Mouse (Mus musculus): Measurements from ENCODE around the gene Fbln2. TPM values are rescaled to one million over a fixed set of nuclear protein-coding genes. Genes with fewer than 3 reads are reported as not detected.

The Fbln2 gene
- polyA plus RNA-seq, 1 experiment from 2014 or later: 78.7 TPM

- Histone ChIP-seq H3K9me3 (ENCODE audit: control insufficient read depth, low read length) (no peaks in the 10 kb centered on the region), H3K4me2 (ENCODE audit: low read depth, severe bottlenecking) (no peak overlapping the region), H3K9ac (ENCODE audit: low read length) (no peak overlapping the region), H3K27ac (replicated peaks; ENCODE audit: low read depth, low read length) (no peak overlapping the region), H3K36me3 (ENCODE audit: control insufficient read depth, insufficient read depth, low read length) (peaks cover 3% of the 10 kb centered on the region; the same call in 1 of the 2 replicates), H3K27me3 (ENCODE audit: control insufficient read depth, insufficient read depth, low read length) (no peaks in the 10 kb centered on the region), H3K4me3 (ENCODE audit: low read depth, low read length) (no peak overlapping the region), H3K4me1 (ENCODE audit: control insufficient read depth, insufficient read depth, low read length) (no peaks in the 10 kb centered on the region)
- peak; percentile 85 for DNase-seq (ENCODE audit: low spot score)
- ATAC-seq (ENCODE audit: insufficient number of reproducible peaks, low FRiP score, low TSS enrichment, low read depth): peak; percentile 51
- WGBS: 46% methylated on average over 7 of the region's 7 CpGs
Observed at GRCm38 (mm10) chr6:91173221-91173880, 38.9 kb upstream of the Fbln2 start.

- H3K36me3 ChIP-seq (ENCODE audit: control insufficient read depth, insufficient read depth, low read length): peaks cover 3% of the 10 kb centered on the region; the same call in 1 of the 2 replicates
- H3K9ac ChIP-seq (ENCODE audit: low read length): no peak overlapping the region
- no peak overlapping the region for H3K27ac ChIP-seq (replicated peaks; ENCODE audit: low read depth, low read length)
- H3K9me3 ChIP-seq (ENCODE audit: control insufficient read depth, low read length): no peaks in the 10 kb centered on the region
- ATAC-seq (ENCODE audit: insufficient number of reproducible peaks, low FRiP score, low TSS enrichment, low read depth): no peak
- WGBS: 89% methylated on average over 3 of the region's 3 CpGs
- no peak overlapping the region for H3K4me2 ChIP-seq (ENCODE audit: low read depth, severe bottlenecking)
- no peaks in the 10 kb centered on the region for H3K27me3 ChIP-seq (ENCODE audit: control insufficient read depth, insufficient read depth, low read length)
- H3K4me3 ChIP-seq (ENCODE audit: low read depth, low read length): no peak overlapping the region
- DNase-seq (ENCODE audit: low spot score): no peak
- H3K4me1 ChIP-seq (ENCODE audit: control insufficient read depth, insufficient read depth, low read length): no peaks in the 10 kb centered on the region
Observed at GRCm38 (mm10) chr6:91174211-91174610, 38.0 kb upstream of the Fbln2 start.

GRCm38 (mm10) chr6:91180767-91181171 lies 31.5 kb upstream of the Fbln2 start:
- H3K9me3 ChIP-seq (ENCODE audit: control insufficient read depth, low read length): no peaks in the 10 kb centered on the region
- whole genome bisulfite sequencing: 31% methylated on average over 9 of the region's 9 CpGs
- H3K4me1 ChIP-seq (ENCODE audit: control insufficient read depth, insufficient read depth, low read length): peaks cover 15% of the 10 kb centered on the region
- H3K9ac ChIP-seq (ENCODE audit: low read length): no peak overlapping the region
- peak; percentile 52 for ATAC-seq (ENCODE audit: insufficient number of reproducible peaks, low FRiP score, low TSS enrichment, low read depth)
- H3K4me3 ChIP-seq (ENCODE audit: low read depth, low read length): no peak overlapping the region
- H3K27ac ChIP-seq (replicated peaks; ENCODE audit: low read depth, low read length): peak overlapping the region; percentile 72
- DNase-seq (ENCODE audit: low spot score): no peak
- no peaks in the 10 kb centered on the region for H3K36me3 ChIP-seq (ENCODE audit: control insufficient read depth, insufficient read depth, low read length)
- H3K27me3 ChIP-seq (ENCODE audit: control insufficient read depth, insufficient read depth, low read length): no peaks in the 10 kb centered on the region
- no peak overlapping the region for H3K4me2 ChIP-seq (ENCODE audit: low read depth, severe bottlenecking)

GRCm38 (mm10) chr6:91181320-91181719 lies 30.9 kb upstream of the Fbln2 start:
- Histone ChIP-seq H3K36me3 (ENCODE audit: control insufficient read depth, insufficient read depth, low read length) (no peaks in the 10 kb centered on the region), H3K4me1 (ENCODE audit: control insufficient read depth, insufficient read depth, low read length) (peaks cover 15% of the 10 kb centered on the region), H3K4me2 (ENCODE audit: low read depth, severe bottlenecking) (no peak overlapping the region), H3K4me3 (ENCODE audit: low read depth, low read length) (no peak overlapping the region), H3K9ac (ENCODE audit: low read length) (no peak overlapping the region), H3K27ac (replicated peaks; ENCODE audit: low read depth, low read length) (peak overlapping the region; percentile 72; the same call in 1 of the 2 replicates), H3K9me3 (ENCODE audit: control insufficient read depth, low read length) (no peaks in the 10 kb centered on the region), H3K27me3 (ENCODE audit: control insufficient read depth, insufficient read depth, low read length) (no peaks in the 10 kb centered on the region)
- DNase-seq (ENCODE audit: low spot score) (no peak), ATAC-seq (ENCODE audit: insufficient number of reproducible peaks, low FRiP score, low TSS enrichment, low read depth) (no peak)
- WGBS: 75% methylated on average over 2 of the region's 2 CpGs

GRCm38 (mm10) chr6:91182075-91182490 lies 30.2 kb upstream of the Fbln2 start:
- no peak overlapping the region for H3K4me2 ChIP-seq (ENCODE audit: low read depth, severe bottlenecking)
- H3K4me1 ChIP-seq (ENCODE audit: control insufficient read depth, insufficient read depth, low read length): peaks cover 15% of the 10 kb centered on the region
- 70% methylated on average over 4 of the region's 4 CpGs for WGBS
- H3K4me3 ChIP-seq (ENCODE audit: low read depth, low read length): no peak overlapping the region
- ATAC-seq (ENCODE audit: insufficient number of reproducible peaks, low FRiP score, low TSS enrichment, low read depth): no peak
- no peaks in the 10 kb centered on the region for H3K9me3 ChIP-seq (ENCODE audit: control insufficient read depth, low read length)
- no peaks in the 10 kb centered on the region for H3K36me3 ChIP-seq (ENCODE audit: control insufficient read depth, insufficient read depth, low read length)
- no peak for DNase-seq (ENCODE audit: low spot score)
- H3K27ac ChIP-seq (replicated peaks; ENCODE audit: low read depth, low read length): no peak overlapping the region
- no peak overlapping the region for H3K9ac ChIP-seq (ENCODE audit: low read length)
- no peaks in the 10 kb centered on the region for H3K27me3 ChIP-seq (ENCODE audit: control insufficient read depth, insufficient read depth, low read length)

- WGBS: 50% methylated on average over 1 of the region's 1 CpGs
Observed at GRCm38 (mm10) chr6:91183041-91183440, 29.2 kb upstream of the Fbln2 start.

GRCm38 (mm10) chr6:91183980-91184379 lies 28.3 kb upstream of the Fbln2 start:
- ATAC-seq (ENCODE audit: insufficient number of reproducible peaks, low FRiP score, low TSS enrichment, low read depth): no peak

More at GRCm38 (mm10) chr6:91183041-91183440, 29.2 kb upstream of the Fbln2 start:
- H3K27me3 ChIP-seq (ENCODE audit: control insufficient read depth, insufficient read depth, low read length): no peaks in the 10 kb centered on the region
- DNase-seq (ENCODE audit: low spot score) (no peak), ATAC-seq (ENCODE audit: insufficient number of reproducible peaks, low FRiP score, low TSS enrichment, low read depth) (no peak)
- H3K4me1 ChIP-seq (ENCODE audit: control insufficient read depth, insufficient read depth, low read length): peaks cover 15% of the 10 kb centered on the region
- H3K4me3 ChIP-seq (ENCODE audit: low read depth, low read length): no peak overlapping the region
- no peaks in the 10 kb centered on the region for H3K9me3 ChIP-seq (ENCODE audit: control insufficient read depth, low read length)
- no peak overlapping the region for H3K27ac ChIP-seq (replicated peaks; ENCODE audit: low read depth, low read length)
- H3K9ac ChIP-seq (ENCODE audit: low read length): no peak overlapping the region
- H3K4me2 ChIP-seq (ENCODE audit: low read depth, severe bottlenecking): no peak overlapping the region
- H3K36me3 ChIP-seq (ENCODE audit: control insufficient read depth, insufficient read depth, low read length): no peaks in the 10 kb centered on the region

GRCm38 (mm10) chr6:91184776-91185175 lies 27.5 kb upstream of the Fbln2 start:
- WGBS: 65% methylated on average over 3 of the region's 3 CpGs
- H3K27ac ChIP-seq (replicated peaks; ENCODE audit: low read depth, low read length): no peak overlapping the region
- H3K36me3 ChIP-seq (ENCODE audit: control insufficient read depth, insufficient read depth, low read length): no peaks in the 10 kb centered on the region
- H3K9ac ChIP-seq (ENCODE audit: low read length): no peak overlapping the region
- ATAC-seq (ENCODE audit: insufficient number of reproducible peaks, low FRiP score, low TSS enrichment, low read depth) (no peak), DNase-seq (ENCODE audit: low spot score) (no peak)
- no peaks in the 10 kb centered on the region for H3K9me3 ChIP-seq (ENCODE audit: control insufficient read depth, low read length)
- H3K4me1 ChIP-seq (ENCODE audit: control insufficient read depth, insufficient read depth, low read length): peaks cover 15% of the 10 kb centered on the region
- no peaks in the 10 kb centered on the region for H3K27me3 ChIP-seq (ENCODE audit: control insufficient read depth, insufficient read depth, low read length)
- no peak overlapping the region for H3K4me2 ChIP-seq (ENCODE audit: low read depth, severe bottlenecking)
- no peak overlapping the region for H3K4me3 ChIP-seq (ENCODE audit: low read depth, low read length)

More at GRCm38 (mm10) chr6:91183980-91184379, 28.3 kb upstream of the Fbln2 start:
- Histone ChIP-seq H3K4me3 (ENCODE audit: low read depth, low read length) (no peak overlapping the region), H3K9me3 (ENCODE audit: control insufficient read depth, low read length) (no peaks in the 10 kb centered on the region), H3K27me3 (ENCODE audit: control insufficient read depth, insufficient read depth, low read length) (no peaks in the 10 kb centered on the region), H3K9ac (ENCODE audit: low read length) (no peak overlapping the region), H3K4me1 (ENCODE audit: control insufficient read depth, insufficient read depth, low read length) (peaks cover 15% of the 10 kb centered on the region), H3K36me3 (ENCODE audit: control insufficient read depth, insufficient read depth, low read length) (no peaks in the 10 kb centered on the region), H3K27ac (replicated peaks; ENCODE audit: low read depth, low read length) (no peak overlapping the region), H3K4me2 (ENCODE audit: low read depth, severe bottlenecking) (no peak overlapping the region)
- no peak for DNase-seq (ENCODE audit: low spot score)
- WGBS: 90% methylated on average over 2 of the region's 2 CpGs

- no peak for ATAC-seq (ENCODE audit: insufficient number of reproducible peaks, low FRiP score, low TSS enrichment, low read depth)
- WGBS: 78% methylated on average over 5 of the region's 5 CpGs
- H3K27ac ChIP-seq (replicated peaks; ENCODE audit: low read depth, low read length): no peak overlapping the region
- H3K9me3 ChIP-seq (ENCODE audit: control insufficient read depth, low read length): no peaks in the 10 kb centered on the region
- H3K4me1 ChIP-seq (ENCODE audit: control insufficient read depth, insufficient read depth, low read length): peaks cover 13% of the 10 kb centered on the region
- H3K4me2 ChIP-seq (ENCODE audit: low read depth, severe bottlenecking): no peak overlapping the region
- no peak overlapping the region for H3K9ac ChIP-seq (ENCODE audit: low read length)
- H3K27me3 ChIP-seq (ENCODE audit: control insufficient read depth, insufficient read depth, low read length): no peaks in the 10 kb centered on the region
- no peak overlapping the region for H3K4me3 ChIP-seq (ENCODE audit: low read depth, low read length)
- no peak for DNase-seq (ENCODE audit: low spot score)
- no peaks in the 10 kb centered on the region for H3K36me3 ChIP-seq (ENCODE audit: control insufficient read depth, insufficient read depth, low read length)
Observed at GRCm38 (mm10) chr6:91185502-91185901, 26.8 kb upstream of the Fbln2 start.

Measured in limb, embryonic 11.5 days (tissue).